Mouse (Mus musculus): ENCODE data around the gene Hist2h2aa1.

DNA sequence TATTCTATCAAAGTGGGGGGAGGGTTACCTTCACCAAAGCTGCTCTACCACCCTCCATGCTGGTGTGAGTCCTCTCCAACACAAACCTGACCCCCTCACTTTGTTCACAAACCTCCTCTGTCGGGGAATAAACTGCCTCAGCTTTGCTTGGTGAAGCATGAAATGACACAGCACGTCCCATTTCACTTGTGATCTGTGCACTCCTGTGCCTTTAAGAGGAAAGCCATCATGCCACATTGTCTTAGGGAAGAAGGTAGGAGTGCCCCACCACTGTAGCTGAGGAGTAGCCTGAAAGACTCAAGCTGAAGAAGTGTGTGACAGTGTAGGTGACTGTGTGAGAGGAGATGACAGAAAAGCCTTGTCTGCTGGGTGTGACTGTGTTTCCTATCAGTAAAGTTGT, 19.9 kb upstream of the Hist2h2aa1 start:
- no peak for TF ChIP-seq POLR2A (IDR thresholded peaks at IDR 0.05; ENCODE audit: borderline replicate concordance, insufficient read depth, low read length)
- no peak for TF ChIP-seq CTCF (IDR thresholded peaks at IDR 0.05; ENCODE audit: borderline replicate concordance, insufficient read depth, low read depth, low read length)

All from cerebellum, adult 2 months (tissue).